Mouse (Mus musculus) embryo, embryonic 9.5 days (tissue): ENCODE results near the gene Exog.

Experiments used
- DNase-seq: peaks from one replicate; pipeline ENCODE4 v3.0.0-alpha.2; 2017; ENCODE audit errors: extremely low spot score

Gene Exog

DNA sequence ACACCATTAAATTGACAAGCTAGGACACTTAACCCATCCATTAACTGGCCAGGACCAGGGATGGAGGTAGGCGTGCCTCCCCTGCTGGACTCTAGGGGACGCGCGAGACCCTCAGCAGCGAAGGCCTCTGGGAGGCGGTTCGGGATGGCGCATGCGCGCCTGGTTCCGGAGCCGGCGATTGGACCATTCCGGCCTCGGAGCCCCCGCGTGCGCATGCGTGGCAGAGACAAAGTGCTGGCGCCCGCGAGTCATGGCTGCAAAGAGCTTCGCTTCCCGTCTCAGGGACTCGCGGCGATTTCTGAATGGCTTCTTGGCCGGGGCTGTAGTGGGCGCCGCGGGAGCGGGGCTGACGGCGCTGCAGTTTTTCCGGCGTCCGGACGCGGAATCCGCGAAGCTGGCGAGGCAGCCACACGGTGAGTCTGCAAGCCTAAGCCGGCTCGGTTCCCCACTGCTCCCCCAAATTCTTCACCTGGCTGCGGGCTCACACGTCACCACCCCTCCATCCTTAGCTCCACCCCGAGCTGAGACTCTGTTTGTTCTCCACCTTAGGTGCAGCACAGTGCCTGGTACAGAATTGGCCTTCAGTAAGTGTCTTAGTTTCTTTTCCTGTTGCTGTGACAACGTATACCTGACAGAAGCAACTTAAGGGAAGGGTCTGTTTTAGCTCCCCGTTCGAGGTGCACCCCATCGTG lies at the start of gene Exog:
Exog (plus strand) TSS at position 206 of the 692 bp plus-strand sequence.
- DNase-seq = peak; percentile 97

DNA sequence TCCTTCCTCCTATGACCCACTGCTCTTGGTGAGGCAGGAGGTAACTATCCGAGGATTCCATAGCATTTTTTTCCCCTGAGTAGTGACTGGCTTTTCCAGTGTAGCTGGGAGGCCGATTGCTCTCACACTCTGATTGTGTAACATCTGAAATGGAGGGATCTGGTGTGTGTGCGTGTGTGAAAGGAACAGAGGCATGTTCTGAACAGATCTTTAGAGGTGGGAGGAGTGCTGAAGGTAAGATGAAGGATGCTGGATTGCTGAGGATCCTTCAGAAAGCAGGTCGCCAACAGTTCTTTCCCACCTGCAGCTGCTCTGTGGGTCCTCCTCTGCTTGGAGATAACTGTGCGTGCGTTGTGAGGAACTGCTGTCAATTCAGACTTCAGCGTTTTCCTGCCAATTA lies 43.4 kb upstream of the Exog start:
- DNase-seq = no peak

DNA sequence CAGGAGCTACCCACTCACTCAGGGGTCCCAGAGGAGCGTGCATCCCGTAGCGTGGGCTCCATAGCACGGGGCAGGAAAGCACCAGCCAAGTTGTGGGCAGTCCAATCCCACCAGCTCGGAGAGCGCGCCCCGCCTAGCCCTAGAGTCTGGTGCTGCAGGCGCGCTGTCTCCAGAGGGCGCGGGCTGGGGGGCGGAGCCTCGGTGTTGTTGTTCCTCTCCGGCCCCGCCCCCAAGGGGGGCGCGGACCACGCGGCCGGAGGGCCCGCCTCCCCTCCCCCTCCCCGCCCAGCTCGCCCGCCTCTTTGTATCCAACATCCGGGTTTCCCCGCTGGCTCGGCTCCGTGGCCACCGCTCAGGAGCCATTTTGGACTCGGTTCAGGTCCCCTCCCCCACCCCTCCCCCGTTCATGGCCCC lies 42.9 kb upstream of the Exog start, which contains the start of gene Acvr2b:
Acvr2b (plus strand) TSS at position 318 of the 414 bp plus-strand sequence.
- DNase-seq = peak; percentile 97

DNA sequence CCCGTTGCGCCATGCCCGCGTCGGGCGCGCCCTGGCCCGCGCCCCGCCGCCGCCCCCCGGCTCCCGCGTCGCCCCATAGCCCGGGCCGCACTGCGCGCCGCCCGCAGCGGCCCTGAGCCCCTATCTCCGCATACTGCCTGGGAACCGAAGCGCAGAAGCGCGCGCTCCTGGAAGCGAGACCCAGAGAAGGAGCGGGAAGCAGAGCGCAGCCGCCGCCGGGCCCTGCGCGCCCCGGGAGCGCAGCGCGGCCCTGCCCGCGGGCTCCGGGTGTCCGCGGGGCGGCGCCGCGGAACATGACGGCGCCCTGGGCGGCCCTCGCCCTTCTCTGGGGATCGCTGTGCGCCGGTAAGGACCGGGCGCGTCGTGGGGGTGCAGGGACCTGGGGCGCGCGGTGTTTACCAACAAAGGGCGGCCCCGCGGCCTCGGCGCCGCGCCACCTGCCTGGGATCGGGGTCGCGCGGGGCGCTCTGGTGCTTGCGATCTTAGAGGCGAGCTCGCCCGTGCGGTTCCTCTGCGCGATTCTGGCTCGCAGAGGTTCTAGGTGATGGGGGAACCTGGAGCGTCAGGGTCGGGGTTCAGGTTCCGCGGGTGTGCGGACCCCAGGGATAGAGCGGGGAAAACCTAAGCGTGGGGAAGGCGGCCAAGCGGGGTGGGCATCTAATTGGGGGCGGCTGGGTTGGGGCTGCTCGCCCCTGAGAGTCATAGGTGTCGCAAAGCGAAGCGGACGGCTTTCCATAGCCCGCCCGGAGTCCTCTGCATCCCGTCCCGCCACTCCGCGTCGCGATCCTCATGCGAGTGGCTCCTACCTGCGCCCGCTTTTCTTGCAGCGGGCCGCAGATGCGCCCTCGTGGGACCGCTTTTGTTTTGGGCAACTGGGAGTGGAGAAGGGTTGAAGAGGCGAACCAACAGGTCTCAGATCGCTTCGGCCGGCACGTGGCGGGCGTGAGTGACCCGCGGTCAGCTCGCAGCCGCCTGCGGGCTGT lies 42.2 kb upstream of the Exog start:
- peak; percentile 66 for DNase-seq

DNA sequence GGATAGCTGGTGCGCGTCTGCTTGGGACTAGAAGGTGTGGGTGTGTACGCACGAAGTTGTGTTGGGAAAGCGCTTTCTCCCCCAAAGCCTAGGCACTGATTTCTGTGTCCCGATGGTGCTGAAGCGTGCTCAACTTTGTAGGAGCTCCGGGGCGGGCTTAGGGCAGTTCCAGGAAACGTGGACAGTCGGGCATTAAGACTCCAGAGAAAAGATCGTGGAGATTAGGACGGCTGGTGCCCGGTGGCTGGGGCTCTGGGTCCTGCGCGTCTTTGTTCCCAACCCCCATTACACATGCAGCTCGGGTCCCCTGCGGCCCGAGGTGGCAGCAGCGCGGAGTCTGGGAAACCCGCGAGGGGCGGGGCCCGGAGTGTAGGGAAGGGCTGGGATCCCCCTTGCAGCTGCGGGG lies 41.5 kb upstream of the Exog start:
- DNase-seq = peak; percentile 81

- no peak for DNase-seq
These were observed 40.7 kb upstream of the Exog start for GRCm38 (mm10) chr9:119404090-119404489.

- no peak for DNase-seq
These were observed 36.9 kb upstream of the Exog start for GRCm38 (mm10) chr9:119407884-119408283.

DNA sequence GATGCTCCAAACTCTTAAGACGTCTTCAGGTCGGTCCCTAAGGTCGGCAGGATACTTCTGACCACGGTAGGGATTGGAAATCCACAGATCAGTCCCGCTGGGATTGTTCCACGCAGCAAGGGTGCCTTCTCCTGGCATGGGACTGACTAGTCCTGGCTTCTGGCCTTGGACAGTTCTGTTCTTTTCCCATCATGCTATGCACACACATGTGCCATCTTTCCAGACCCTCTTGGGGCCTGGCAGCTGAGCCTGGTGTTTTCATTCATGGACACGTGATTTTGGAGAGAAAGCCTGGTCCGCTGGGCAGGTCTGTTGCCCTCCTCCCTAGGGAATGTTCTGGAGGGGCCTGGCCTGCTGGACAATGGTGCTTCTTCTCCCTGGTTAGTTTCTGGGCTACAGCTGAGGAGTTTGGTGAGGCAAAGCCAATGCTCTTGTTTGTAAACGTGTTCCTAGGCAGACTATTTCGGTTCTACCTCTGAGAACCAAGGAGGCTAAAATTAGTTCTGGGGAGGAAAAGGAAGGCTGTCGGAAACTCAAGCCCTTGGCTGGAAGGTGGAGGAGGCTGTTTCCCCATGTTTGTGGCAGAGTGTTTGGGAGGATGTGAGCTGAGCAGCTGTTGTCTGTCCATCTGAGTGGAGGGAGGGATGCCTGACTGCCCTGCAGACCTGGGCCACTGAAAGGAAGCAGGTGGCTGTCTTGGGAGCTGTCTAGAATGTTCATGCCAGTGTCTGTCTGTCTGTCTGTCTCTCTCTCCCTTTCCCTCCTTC lies 35.7 kb upstream of the Exog start:
- no peak for DNase-seq

DNA sequence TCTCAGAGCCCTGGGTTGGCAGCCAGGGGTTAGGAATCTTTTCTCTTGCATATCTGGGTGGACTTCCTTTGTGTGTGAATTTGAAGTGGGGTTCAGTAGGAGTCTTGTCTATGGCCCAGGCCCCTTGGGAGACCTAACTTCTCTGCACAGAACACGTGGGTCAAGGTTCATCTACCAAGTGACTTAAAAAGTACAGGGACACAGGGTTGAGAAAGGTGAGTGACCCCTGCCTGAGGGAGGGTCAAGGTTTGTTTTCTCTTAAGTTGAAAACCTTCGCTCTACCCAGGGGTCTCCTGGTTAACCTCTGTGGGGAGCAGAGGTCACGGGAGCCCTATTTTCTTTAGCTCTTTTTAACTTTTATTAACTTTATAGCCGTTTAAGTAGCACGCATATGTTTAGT lies 34.9 kb upstream of the Exog start:
- no peak for DNase-seq

GRCm38 (mm10) chr9:119418025-119418424 lies 26.7 kb upstream of the Exog start:
- DNase-seq = no peak

GRCm38 (mm10) chr9:119419852-119420438 lies 24.8 kb upstream of the Exog start:
- no peak for DNase-seq

GRCm38 (mm10) chr9:119425217-119425975 lies 19.3 kb upstream of the Exog start:
- DNase-seq = no peak

DNA sequence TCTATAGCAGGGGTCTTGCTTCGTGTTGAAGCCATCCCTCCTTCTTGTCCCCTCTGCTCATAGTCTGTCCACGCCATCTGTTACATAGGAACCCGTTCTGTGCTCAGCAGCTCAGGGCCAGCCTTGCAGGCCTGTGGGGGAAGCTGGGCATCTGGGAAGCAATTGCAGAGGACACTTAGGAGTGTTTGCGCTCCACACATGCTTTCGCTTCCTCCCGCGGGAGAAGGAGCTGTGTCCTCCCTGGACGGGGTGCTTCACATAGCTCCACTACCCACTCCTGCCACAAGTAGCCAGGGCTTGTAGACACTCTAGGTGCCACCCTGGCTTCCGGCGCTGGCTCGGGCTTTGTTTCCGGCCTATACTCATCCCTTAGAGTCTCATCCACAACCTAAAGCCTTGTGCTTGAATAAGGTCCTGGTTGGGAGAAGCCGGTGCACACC lies 18.7 kb upstream of the Exog start:
- DNase-seq = no peak

DNA sequence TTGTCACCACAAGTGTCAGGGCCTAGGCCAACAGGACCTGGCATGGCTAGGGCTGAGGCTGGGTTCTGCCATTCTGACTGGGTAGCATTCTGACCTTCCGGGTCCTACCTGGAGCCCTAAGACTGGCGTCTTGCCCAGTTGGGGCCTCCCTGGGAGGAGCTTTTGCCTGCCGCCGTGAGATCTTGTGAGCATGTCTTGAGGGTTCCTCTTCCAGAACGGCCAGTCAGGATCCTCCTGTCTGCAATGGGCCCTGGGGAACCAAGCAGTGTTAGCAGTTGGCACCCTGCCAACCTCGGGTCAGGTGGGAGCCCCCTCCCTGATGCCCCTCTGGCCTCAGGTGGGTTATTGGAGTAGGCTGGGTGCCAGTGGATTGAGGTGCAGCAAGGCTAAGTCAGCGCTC lies 18.3 kb upstream of the Exog start:
- no peak for DNase-seq

GRCm38 (mm10) chr9:119430311-119430710 lies 14.4 kb upstream of the Exog start:
- peak; percentile 70 for DNase-seq

DNA sequence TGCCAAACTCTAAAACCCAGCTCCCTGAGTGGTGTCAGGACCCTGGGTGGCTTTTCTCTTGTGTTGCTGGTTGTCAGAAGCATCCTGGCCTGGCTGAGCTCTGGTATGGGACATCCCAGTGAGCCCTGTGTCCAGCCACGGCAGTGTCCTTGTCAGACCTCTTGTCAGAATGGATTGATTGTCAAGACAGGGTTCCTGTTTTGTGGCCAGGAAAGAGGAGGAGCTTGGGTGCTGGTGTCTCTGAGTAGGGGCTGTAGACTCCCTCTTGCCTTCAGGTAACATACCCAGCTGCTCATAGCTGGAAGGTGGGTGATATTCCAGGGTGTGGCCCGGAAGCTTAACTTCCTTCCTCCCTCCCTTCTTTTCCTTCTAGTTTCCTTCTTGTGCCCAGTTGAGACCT lies 8.9 kb upstream of the Exog start:
- no peak for DNase-seq

GRCm38 (mm10) chr9:119438065-119438464 lies 6.7 kb upstream of the Exog start:
- no peak for DNase-seq

DNA sequence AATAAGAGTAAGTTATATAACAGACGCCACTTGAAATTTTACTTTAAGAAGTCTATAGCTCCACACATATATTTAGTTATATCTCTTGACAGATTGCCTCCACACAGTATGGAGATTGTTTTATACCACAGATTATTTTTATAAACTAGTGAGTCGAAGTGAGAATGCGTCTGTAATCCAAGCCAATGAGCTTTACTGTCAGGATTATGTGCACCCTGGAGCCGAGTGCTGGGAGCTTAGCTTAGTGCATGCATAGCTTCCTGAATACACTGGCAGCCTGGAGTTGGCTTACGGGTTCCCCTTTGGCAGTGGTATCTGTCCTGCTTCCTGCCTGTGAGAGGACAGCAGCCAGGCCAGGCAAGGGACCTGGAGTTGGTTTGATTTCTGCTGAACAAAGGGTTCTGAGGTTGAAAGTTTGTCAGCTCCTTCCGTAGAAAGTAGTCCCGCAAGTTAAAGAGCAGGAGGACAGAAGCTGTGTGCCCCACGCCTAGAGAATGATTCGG lies 6.2 kb upstream of the Exog start:
- DNase-seq = no peak

GRCm38 (mm10) chr9:119445737-119446136 lies 994 bp downstream of the Exog start:
- DNase-seq = no peak

DNA sequence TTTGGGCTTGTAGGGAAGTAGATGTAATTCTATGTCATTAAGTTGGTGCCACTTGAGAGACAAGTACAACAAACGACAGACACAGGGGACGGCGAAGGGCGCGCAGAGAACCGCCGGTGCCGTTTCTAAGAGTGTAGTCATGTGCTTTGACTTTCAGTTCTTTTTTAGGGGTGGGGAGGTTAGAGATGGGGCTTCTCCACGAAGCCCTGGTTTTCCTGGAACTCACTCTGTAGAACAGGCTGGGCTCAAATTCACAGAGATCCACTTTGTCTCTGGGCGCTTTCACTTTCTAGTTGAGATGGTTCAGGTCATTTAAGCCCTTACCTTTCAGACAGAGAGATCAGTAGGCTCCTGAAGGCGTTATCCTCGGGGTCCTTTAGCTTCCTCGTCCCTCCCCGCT lies 11.2 kb downstream of the Exog start:
- DNase-seq = no peak

GRCm38 (mm10) chr9:119457122-119457521 lies 12.4 kb downstream of the Exog start:
- DNase-seq = no peak
